Mouse (Mus musculus): ENCODE results near the gene Nek8.

Gene Nek8

DNA sequence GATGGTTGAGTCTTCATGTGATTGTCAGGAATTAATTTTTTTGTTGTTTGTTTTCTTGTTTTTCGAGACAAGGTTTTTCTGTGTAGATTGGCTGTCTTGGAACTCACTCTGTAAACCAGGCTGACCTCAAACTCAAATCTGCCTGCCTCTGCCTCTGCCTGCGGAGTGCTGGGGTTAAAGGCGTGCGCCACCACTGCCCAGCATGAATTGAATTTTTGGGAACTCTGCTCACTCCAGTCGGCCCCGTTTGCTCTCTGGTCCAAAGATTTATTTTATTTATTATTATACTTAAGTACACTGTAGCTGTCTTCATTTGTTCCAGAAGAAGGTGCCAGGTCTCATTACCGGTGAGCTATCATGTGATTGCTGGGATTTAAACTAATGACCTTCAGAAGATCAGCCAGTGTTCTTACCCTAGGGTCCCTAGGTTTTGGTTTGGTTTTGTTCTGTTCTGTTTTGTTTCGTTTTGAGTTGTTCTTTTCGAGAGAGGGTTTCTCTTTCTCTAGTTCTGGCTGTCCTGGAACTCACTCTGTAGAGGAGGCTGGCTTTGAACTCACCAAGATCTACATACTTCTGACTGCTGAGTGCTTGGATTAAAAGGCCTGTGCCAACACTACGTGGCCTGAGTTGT, 7.5 kb upstream of the Nek8 start:
- DNase-seq (ENCODE audit: low spot score in 2 of 2): no peak

DNA sequence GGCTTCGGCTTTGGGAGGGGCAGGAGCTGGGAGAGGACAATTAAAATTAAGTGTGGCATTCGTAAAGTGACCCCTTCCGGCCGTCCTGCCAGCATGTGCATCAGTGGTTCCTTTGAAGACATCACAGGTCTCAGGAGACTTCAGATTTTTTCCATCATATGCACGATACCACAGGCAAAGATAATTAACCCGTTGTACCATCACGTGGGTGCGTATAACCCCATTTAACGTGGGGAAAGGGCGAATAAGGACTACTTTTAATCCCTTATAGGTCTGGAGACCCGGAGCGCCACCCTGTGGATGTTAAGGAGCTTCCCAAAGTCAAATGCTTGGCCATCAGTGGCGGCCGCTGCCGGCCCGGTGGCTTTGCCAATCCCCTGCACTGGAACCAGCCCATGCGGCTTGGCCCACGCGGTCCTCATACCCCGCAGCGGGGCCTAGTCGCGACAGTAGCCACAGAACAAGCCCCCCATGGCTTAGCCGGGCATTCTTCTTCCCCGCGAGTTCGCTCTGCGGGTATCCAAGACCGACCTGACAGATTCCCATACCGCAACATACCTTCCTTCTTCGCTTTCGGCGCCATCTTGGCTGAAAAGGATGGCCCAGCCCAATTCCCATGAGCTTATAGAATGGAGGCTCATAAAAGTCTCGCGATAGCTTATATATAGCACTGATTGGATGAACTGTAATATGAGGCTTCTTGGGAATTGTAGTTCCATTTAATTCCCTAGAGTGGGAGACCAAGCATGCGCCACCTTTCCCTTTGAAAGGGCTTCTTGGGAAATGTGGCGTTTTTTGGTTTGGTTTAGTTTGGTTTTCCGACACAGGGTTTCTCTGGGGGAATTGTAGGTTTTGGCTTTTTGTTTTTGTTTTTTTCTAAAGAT, 6.7 kb upstream of the Nek8 start, which contains the start of gene Rpl23a:
Rpl23a (minus strand) TSS at position 624 of the 884 bp plus-strand sequence.
- DNase-seq (ENCODE audit: low spot score in 2 of 2): peak; percentile 72 to 78

DNA sequence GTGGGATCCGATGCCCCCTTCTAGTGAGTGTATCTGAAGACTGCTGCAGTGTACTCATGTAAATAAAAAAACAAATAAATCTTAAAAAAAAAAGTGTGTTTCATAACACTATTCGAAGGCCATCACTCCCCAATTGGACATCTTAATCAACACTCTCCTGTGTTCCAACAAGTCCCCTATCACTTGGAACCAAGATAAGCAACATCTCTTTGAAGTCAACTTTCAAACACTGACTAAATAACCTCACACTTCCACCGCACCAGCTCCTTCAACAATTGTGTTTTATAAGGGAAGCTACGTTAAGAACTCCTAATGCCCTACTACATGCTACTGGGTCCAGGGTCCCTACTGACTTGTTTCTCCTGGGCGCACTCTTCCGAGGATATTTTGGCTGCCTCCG, 6.0 kb upstream of the Nek8 start:
- no peak for DNase-seq (ENCODE audit: low spot score in 2 of 2)

DNA sequence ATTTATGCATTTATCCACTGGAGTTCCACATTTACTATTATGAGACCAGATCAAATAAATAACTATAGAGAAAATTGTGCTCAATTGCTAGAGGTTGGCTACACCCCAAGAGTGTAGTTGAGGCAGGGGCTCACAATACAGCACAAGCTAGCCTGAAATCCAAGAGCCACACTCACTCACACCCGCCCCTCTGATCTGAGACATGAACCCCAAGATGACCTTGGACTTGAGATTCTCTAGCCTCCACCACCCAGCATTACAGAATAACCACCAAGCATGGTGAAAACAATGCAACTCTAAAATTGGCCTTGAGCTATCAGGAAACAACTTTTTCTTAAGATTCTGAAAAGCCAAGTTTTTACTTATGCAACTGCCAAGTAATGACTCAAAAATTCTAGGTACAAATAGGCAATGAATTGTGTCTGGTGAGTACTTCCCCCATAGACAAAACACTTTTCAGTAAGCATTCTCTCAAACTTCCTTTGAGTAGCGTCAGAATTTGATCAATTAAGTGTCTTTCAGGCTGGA, 5.4 kb upstream of the Nek8 start:
- DNase-seq (ENCODE audit: low spot score in 2 of 2): no peak

DNA sequence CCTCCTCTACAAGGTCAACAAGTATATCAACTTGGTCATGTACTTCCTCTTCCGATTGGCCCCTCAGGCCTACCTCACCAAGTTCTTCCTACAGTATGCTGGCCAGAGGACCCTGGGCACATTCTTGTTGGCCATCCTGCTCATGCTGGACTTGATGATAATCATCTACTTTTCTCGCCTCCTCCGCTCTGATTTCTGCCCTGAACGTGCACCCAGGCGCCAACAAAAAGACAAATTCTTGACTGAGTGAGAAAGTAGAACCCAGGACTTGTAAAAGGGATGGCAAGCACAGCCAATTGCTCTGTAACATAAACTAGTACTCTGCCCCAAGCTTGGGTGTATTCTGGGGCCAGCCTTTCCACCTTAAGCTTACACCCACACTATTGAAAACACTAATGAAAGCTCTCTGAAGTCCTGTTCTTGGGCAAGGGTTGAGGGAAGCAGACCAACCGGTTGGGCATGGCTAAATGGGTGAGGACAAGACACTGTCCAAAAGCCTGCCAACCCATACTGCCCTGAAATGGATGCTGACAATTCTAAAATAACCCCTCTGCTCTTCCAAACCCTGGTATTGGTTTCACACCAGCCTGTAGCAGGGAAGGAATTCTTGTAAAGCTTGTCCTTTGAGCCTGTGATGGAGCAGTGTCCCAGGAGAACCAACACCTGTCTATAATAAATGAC, 3.7 kb upstream of the Nek8 start:
- DNase-seq (ENCODE audit: low spot score in 2 of 2): no peak

DNA sequence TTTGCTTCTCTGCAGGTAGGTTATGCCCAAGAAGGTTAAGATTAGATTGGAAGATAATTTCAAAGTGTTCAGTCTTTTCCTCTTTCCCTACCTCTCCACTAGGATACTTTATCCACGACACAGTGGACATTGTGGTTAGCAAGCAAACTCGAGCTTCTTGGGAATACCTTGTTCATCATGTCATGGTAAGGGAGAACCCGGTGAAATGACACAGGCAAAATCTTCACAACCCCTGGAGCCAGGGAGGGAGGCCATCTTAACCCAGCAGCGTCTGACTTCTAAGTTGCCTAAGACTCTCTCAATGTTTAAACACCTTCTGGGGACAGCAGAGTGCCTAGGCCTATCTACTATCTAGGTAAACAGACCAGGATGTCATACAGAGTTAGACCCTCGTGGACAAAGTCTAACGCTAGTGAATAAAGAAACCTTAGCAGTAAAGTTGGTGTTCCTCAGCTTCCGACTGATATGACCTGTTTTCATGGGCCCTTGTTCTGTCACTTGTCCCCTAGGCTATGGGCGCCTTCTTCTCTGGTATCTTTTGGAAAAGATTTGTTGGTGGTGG, 3.0 kb upstream of the Nek8 start:
- DNase-seq (ENCODE audit: low spot score in 2 of 2): no peak

DNA sequence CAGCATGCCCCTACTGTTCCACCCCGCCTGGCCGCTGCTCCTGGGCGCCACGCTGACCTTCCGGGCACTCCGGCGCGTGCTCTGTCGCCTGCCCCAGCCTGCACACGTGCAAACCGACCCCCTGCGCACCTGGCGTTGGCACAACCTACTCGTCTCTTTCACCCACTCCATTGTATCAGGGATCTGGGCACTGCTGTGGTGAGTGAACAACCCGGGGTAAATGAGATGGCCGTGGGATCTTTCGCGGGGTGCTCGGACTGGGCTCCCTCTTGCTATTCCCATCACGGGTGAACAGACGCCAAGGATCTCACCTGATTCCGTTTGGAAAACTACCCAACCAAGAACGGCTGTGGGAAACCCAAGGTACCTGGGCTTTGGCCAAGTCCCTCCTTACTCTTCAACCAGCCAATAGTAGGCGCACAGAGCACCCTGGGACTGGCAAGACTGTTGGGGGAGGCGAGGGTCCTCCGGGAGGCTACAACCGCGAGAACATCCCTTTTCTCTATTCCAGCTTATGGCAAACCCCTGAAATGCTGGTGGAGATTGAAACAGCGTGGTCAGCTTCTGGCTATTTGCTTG, 2.5 kb upstream of the Nek8 start:
- no peak for DNase-seq (ENCODE audit: low spot score in 2 of 2)

DNA sequence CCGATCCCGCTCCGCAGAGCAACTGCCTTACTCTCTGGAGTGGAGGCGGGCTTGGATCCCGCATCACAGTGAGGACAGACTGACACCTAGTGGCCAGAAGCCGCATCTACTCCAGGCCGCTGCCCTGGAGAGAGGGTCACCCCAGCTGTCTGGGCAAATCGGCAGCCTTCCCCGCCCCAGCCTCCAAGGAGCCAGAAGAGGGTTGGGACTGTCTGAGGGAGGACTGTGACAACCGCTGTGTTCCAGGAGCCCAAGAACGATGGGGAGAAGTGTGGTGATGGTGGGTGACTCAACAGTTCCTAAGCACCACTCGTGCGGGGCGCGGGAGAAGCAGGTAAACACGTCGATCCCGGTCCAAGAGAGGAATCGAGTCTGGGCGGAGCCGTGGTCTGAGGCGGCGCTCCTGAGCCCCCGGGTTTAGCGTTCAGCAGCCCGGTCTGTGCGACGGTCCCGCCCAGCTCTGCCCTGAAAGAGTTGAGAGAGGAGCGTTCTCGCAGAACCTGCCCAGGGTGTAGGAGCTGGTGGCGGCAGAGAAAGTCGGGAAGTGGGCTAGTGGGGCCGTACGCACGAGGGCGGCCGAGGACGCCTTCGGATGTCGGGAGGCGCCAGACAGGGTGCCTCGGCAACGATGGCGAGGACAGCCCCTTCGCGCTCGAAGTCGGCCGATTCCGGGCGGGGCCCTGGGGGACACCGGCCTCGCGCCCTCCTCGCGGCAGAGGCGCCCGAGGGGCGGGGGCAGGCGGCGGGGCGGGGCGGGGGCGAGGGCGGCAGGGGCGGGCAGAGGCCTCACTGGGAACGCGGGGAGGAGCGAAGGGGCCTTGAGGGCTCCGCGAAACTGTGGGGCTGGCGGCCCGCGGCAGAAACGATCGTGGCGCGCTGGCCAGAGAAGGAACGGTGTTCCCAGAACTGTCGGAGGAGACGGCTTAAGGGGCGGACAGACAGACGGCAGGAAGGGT, 1.7 kb upstream of the Nek8 start:
- DNase-seq (ENCODE audit: low spot score in 2 of 2): peak; percentile 86 to 89

DNA sequence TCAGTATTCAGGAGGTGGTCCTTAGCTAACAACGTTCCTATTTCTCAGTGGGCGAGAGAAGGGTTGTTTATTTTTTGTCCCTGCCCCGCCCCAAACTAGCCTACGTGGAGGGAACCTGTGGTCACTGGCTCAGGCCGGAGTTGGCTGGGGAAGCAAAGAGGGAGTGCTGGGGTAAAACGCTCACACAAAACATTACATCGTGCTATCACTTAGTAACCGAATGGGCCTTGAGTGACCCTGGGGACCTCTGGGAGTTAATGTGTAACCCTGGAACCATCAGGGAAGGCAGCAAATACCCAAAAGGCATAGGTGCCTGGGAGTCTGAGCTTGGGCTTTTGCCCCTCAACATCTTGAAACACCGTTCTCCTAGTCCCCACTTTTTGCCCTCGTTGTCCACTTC, 962 bp upstream of the Nek8 start:
- DNase-seq (ENCODE audit: low spot score in 2 of 2): peak in 1 of 2 experiments; percentile 49

DNA sequence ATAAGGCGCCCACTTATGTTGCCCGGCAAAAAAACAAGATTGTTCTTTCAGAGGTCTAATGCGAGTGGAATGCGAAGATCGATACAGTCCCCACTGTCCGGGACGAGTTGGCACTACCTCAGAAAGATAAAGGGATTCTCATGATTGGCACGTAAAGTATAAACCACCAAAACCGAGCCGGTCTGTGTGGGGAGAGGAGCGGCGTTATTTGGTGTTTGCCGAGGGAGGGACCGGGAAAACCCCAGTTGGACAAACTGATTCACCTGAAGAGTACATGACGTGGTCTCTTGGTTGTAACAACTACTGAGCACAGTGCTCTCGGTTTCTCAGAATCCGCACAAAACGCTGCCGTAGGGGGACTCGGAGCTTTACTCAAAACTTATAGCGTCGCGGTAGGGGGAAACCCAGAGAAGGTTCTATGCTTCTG, 443 bp upstream of the Nek8 start:
- DNase-seq (ENCODE audit: low spot score in 2 of 2): peak; percentile 60 to 72

DNA sequence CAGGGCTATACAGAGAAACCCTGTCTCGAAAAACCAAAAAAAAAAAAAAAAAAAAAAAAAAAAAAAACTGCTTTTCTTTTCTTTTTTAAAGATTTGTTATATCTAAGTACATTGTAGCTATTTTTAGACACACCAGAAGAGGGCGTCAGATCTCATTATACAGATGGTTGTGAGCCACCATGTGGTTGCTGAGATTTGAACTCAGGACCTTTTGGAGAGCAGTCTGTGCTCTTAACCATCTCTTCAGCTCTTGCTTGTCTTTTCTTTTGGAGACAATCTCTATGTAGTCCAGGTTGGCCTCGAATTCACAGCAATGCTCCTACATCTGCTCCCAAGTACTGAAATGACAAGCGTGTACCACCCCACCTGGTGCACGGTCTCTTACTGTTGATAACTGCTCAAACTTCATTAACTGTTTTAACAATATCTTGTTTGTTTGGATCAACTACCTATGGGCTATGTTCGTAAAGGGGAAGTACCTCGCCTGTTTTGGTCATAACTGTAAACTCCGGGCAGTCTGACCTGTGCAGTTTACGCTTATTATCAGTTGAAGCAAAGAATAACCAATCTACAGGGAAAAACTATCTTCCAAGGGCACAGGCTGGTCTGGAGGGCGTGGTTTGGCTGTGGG, 589 bp downstream of the Nek8 start:
- no peak for DNase-seq (ENCODE audit: low spot score in 2 of 2)

DNA sequence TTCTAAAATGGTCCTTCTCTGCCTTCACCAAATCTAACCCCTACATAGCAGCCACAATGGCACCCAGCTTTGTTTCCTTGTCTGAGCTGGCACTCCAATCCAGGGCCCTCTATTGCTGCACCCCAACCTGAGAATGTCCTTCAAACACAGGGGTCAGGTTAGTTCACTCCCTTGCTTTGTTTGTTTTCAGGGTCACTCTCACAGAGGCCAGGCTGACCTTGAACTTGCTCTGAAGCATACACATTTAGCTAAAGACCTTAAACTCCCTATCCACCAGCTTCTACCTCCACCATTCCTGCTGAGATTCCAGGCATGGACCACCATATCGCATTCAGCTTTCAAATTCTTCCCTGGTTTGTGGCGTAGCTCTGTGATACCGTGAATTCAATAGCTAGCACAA, 2.0 kb downstream of the Nek8 start:
- DNase-seq (ENCODE audit: low spot score in 2 of 2): no peak

DNA sequence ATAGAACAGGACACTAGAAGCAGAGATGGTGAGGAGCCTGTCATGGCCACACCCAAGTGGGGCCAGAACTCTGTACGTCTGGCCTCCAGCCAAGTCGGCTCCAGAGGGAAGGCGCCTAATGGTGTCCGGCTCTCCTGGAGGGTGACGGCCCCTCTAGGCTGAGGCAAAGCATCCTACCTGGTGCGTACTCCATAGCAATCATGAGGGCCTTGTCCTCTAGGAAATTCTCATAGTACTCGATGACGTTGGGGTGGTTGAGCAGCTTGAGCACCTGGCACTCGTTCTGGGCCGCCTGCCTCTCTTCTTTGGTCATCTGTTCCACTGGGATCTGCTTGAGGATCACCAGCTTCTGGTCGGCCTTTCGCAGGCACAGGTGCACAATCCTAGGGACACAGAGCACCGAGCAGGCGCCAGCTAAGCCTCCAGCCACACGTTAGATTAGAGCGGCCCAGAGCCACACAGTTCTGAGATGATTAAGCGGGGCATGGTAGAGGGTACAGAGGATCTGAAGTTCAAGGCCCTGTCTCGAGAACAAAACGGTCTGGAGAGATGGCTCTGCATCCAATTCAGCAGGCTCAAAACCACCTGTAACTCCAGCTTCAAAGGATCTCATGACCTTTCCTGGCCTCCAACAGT, 3.6 kb downstream of the Nek8 start:
- DNase-seq (ENCODE audit: low spot score in 2 of 2): no peak

DNA sequence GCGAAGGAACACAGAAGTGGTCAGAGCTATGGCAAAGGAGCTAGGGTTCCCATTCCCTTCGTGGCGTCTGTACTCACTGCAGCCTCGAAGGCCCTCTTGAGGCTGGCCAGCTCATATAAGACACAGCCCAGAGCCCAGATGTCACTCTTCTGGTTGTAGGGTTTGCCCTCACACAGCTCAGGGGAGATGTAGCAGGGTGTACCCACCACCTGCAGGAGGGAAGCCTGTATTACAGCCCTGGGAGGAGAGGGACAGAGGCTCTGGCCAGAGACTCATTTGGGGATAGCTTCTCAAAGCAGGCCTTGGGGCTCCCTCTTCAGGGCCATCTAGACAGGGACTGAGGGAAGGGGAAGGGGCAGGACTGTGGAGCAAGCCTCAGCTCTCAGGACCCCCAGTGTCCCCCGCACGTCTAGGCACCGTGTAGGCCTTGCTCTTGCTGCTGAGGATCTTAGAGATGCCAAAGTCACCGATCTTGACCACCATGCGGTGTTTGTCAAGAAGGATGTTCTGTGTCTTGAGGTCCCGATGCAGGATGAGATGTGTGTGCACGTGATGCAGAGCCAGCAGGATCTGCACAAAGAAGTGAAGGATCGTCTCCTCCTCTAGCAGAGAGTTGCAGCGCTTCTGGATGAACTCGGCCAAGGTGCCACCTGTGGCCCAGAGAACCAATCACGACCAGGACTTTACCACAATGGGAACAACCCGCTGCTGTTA, 4.3 kb downstream of the Nek8 start:
- DNase-seq (ENCODE audit: low spot score in 2 of 2): peak in 1 of 2 experiments; percentile 21

DNA sequence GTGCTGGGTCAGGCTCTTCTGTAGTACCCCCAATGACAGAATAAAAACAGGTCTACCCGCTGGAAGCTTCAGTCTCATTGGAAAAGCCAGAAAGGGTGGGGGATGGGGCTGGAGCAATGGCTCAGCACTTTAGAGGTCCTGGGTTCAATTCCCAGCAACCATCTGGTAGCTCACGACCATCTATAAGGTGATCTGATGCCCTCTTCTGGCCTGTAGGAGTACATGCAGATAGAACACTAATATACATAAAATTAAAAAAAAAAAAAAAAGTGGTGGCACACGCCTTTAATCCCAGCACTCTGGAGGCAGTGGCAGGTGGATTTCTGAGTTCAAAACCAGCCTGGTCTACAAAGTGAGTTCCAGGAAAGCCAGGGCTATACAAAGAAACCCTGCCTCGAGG, 5.1 kb downstream of the Nek8 start:
- no peak for DNase-seq (ENCODE audit: low spot score in 2 of 2)

DNA sequence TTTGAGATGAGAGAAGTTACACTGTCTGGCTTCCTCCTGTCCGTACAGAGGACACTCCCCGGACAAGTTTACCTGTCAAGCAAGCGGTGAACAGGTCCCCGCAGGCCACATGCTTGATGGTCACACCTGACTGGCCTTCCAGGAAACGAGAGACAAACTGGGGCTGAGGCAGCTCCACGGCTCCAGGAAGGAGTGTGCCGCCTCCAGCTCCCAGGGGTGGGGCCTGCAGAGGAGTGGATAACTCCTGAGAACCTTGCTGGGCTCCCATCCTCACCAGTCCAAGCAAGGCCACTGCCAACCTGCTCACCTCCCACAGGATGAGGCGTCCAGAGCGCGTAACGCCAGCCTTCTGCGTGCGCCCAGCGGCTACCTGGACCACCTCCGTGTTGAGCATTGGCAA, 6.2 kb downstream of the Nek8 start:
- no peak for DNase-seq (ENCODE audit: low spot score in 2 of 2)

DNA sequence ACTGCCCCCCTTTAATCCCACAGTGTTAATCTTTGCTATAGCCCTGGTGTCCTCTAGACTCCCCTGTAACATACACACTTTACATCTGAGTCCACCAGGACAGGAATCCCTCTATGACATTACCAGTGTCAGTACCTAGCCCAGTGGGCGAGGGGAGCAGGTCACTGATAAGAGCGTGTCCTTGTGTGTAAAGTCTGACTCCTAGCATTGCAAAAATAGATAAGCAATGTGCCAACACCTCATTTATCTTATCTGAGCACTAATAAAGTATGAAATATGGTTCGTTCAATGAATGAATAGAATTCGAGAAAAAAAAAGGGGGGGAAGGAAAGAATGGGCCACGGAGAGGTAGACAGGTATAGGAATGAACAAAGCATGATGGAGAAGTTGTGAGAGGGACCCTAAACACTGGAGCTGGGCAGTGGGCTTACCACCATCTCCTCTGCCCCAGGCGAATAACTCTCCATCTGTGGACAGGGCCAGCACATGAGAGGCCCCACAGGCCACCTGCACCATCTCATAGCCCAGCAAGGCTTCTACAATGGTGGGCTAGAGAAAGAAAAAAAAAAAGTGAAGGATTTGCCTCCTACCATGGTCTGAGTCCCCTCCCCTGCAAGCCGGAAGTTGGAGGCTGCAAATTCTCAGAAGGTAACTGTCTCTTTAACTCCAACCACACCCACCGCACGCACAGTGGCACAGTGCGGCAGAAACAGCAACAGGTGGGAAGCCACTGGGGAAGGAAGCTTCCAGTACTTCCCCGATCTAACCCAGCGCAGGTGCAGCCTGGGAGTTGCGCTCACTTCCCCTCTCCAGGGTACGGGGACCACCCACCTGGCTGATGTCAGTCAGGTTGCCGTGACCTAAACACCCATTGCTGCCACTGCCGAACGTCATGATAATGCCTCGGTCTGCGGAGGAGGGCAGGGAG, 7.7 kb downstream of the Nek8 start:
- peak in 1 of 2 experiments; percentile 65 for DNase-seq (ENCODE audit: low spot score in 2 of 2)
